Mouse (Mus musculus) erythroblast, embryonic 14.5 days (primary cell): Measurements from ENCODE around the gene Glrp1.
A peak's percentile ranks its signal among the peaks of the same experiment; 100 is the strongest.

Experiments
- GATA1 ChIP-seq: IDR thresholded peaks from 2 replicates; pipeline ENCODE4 v1.6.1; 2012; ENCODE audit warnings: low read length, inconsistent platforms, mixed read lengths
- TAL1 ChIP-seq: IDR thresholded peaks from 3 replicates; pipeline ENCODE4 v1.6.1; 2012; ENCODE audit warnings: low read length, inconsistent platforms, mixed read lengths

DNA sequence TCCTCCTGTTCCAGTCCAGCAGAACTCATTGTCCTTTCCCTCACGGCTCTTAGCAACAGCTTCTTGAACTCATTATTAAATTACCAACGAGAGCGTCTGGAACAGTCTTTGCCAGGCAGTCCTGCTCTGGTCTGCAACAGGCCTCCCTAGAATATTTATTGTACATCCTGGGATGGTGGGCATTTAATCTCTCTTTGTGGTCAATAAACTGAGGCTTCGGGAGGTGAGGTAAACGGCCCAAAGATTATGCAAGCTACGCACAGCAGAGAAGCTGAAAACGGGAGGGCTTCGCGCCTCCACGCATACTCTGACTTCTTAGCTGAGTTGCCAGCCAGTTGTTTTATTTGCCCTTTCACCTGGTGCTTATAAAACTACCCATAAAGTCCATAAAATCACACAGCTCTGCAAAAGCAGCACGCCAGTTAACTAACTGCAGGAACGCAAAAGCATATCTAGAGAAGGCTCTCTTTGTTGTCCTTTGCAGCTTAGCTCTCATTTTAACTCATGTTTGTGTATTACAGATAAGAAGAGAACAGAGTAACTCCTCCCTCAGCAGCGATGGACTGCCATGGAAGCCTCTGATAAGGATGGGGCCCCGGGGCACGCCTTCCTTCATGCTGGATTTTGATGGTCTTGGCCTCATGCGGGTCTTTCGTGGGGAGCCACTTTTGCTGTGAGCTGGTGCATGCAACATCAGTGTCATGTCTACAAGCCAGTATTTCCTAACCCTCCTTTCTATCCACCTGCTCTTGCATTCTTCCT, 18.1 kb downstream of the Glrp1 start:
- TF ChIP-seq GATA1: peak; percentile 81
- TF ChIP-seq TAL1: peak; percentile 63
